16 mouse cellular contexts compared by ENCODE assay signal in the genomic region with DNA sequence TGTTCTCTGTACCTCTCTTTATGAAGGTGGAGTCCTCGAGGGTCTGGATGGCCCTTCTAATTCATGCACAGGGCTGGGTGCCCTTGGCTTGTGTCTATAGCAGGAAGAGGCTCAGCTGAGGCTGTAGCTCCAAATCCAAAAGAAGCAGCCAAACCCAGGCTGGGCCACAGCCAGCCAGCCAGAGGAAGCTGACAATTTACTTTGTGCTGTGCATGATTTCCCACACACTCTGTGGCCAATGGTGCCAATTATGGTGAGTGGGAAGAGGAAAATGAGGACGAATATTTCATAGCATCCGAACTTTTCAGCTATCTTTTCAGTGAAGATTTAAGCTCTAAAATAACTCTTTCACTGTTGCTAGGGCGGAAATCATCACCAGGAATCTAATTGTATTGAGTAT. TPM values are rescaled to one million over a fixed set of nuclear protein-coding genes. Genes with fewer than 3 reads are reported as not detected.
DNase-seq lines count a peak whose midpoint lies in the region; ATAC-seq and TF ChIP-seq lines count a peak whose summit lies in the region.
"Had no signal": no experiment of that assay in that cellular context is flagged by ENCODE, and none has a peak within 500 bp of the region (broad histone marks: within the 10 kb centered on the region; RNA-seq: fewer than 3 reads in every experiment).

No protein-coding gene starts in this region.

- no peak overlapping the region for H3K27ac ChIP-seq in forebrain, postnatal 0 days (ENCODE audit: low read depth, low read length)
- H3K27ac ChIP-seq in forebrain, embryonic 12.5 days, result no peak overlapping the region
- H3K27ac ChIP-seq in midbrain, embryonic 14.5 days (replicated peaks; ENCODE audit: low read depth, low read length), result no peak overlapping the region
- H3K27ac ChIP-seq: heart, embryonic 15.5 days; intestine, embryonic 15.5 days; midbrain, embryonic 12.5 days had no signal

- H3K27me3 ChIP-seq in forebrain, postnatal 0 days (ENCODE audit: insufficient read depth, low read length), result no peaks in the 10 kb centered on the region
- no peaks in the 10 kb centered on the region for H3K27me3 ChIP-seq in forebrain, embryonic 12.5 days
- no peaks in the 10 kb centered on the region for H3K27me3 ChIP-seq in midbrain, embryonic 14.5 days (ENCODE audit: control insufficient read depth, insufficient read depth, low read length)
- H3K27me3 ChIP-seq: heart, embryonic 15.5 days; intestine, embryonic 15.5 days; midbrain, embryonic 12.5 days; Patski had no signal

- ATAC-seq in forebrain, postnatal 0 days, result peak; percentile 16; the same call in 1 of the 2 replicates
- no peak for ATAC-seq in forebrain, embryonic 12.5 days (ENCODE audit: low FRiP score)
- no peak for ATAC-seq in midbrain, embryonic 14.5 days (ENCODE audit: low FRiP score, low TSS enrichment)
- ATAC-seq: intestine, embryonic 15.5 days; liver, postnatal 0 days; Patski had no signal

- H3K9ac ChIP-seq in forebrain, postnatal 0 days, result no peak overlapping the region
- no peak overlapping the region for H3K9ac ChIP-seq in forebrain, embryonic 12.5 days
- no peak overlapping the region for H3K9ac ChIP-seq in midbrain, embryonic 14.5 days (replicated peaks; ENCODE audit: low read length)
- H3K9ac ChIP-seq: heart, embryonic 15.5 days; intestine, embryonic 15.5 days; liver, postnatal 0 days; midbrain, embryonic 12.5 days had no signal

- WGBS in forebrain, postnatal 0 days, result 54% methylated on average over 4 of the region's 4 CpGs
- 83% methylated on average over 4 of the region's 4 CpGs for WGBS in forebrain, embryonic 12.5 days
- 82% methylated on average over 4 of the region's 4 CpGs for WGBS in midbrain, embryonic 14.5 days

- H3K9me3 ChIP-seq in forebrain, postnatal 0 days (ENCODE audit: low read length), result no peaks in the 10 kb centered on the region
- no peaks in the 10 kb centered on the region for H3K9me3 ChIP-seq in forebrain, embryonic 12.5 days
- peaks cover 3% of the 10 kb centered on the region; the same call in 1 of the 2 replicates for H3K9me3 ChIP-seq in midbrain, embryonic 14.5 days (ENCODE audit: control insufficient read depth, low read length)
- H3K9me3 ChIP-seq: heart, embryonic 15.5 days had no signal

- no peak overlapping the region for H3K4me2 ChIP-seq in forebrain, postnatal 0 days (ENCODE audit: low read depth)
- no peak overlapping the region for H3K4me2 ChIP-seq in forebrain, embryonic 12.5 days
- H3K4me2 ChIP-seq in midbrain, embryonic 14.5 days (ENCODE audit: low read length), result no peak overlapping the region
- H3K4me2 ChIP-seq: heart, embryonic 15.5 days; intestine, embryonic 15.5 days; midbrain, embryonic 12.5 days had no signal

- H3K4me3 ChIP-seq in forebrain, postnatal 0 days (ENCODE audit: low read depth, low read length), result no peak overlapping the region
- no peak overlapping the region for H3K4me3 ChIP-seq in forebrain, embryonic 12.5 days (replicated peaks)
- H3K4me3 ChIP-seq in midbrain, embryonic 14.5 days (replicated peaks; ENCODE audit: low read depth, low read length), result no peak overlapping the region
- H3K4me3 ChIP-seq: heart, embryonic 15.5 days; intestine, embryonic 15.5 days; midbrain, embryonic 12.5 days had no signal

- DNase-seq in forebrain, postnatal 0 days, result peak; percentile 81
- DNase-seq in Muller cell, postnatal 12 days (ENCODE audit: inconsistent ontology term), result peak; percentile 61
- peak; percentile 84 to 90 for DNase-seq in layer of hippocampus, adult 18-20 months (ENCODE audit: low spot score in 2 of 2)
- peak; percentile 26 for DNase-seq in lung, postnatal 25 days (ENCODE audit: low spot score)
- no peak for DNase-seq in embryo, embryonic 11 days
- no peak for DNase-seq in adrenal gland, postnatal 36 days
- DNase-seq in midbrain, embryonic 14.5 days, result no peak
- DNase-seq: adrenal gland, postnatal 25 days; cerebellum, postnatal 36 days; liver, postnatal 0 days; thymus, postnatal 14 days had no signal

- H3K36me3 ChIP-seq in forebrain, postnatal 0 days (ENCODE audit: insufficient read depth), result no peaks in the 10 kb centered on the region
- H3K36me3 ChIP-seq in forebrain, embryonic 12.5 days (replicated peaks), result no peaks in the 10 kb centered on the region
- no peaks in the 10 kb centered on the region for H3K36me3 ChIP-seq in midbrain, embryonic 14.5 days (ENCODE audit: control insufficient read depth, insufficient read depth, low read length)
- H3K36me3 ChIP-seq: heart, embryonic 15.5 days; intestine, embryonic 15.5 days; midbrain, embryonic 12.5 days had no signal

- TF ChIP-seq CTCF in forebrain, postnatal 0 days (IDR thresholded peaks at IDR 0.05; ENCODE audit: low read depth), result no peak

- H3K4me1 ChIP-seq in forebrain, postnatal 0 days (ENCODE audit: insufficient read depth), result peaks cover 10% of the 10 kb centered on the region
- peaks cover 12% of the 10 kb centered on the region; the same call in 1 of the 2 replicates for H3K4me1 ChIP-seq in forebrain, embryonic 12.5 days
- peaks cover 10% of the 10 kb centered on the region for H3K4me1 ChIP-seq in midbrain, embryonic 14.5 days (ENCODE audit: control insufficient read depth, insufficient read depth, low read length)
- H3K4me1 ChIP-seq: heart, embryonic 15.5 days; intestine, embryonic 15.5 days had no signal

RNA-seq across cellular contexts. Expression of a gene that starts 21.2 kb away (rescaled TPM):
- 143 and 212 TPM in 2 replicates for total RNA-seq in forebrain, postnatal 0 days (2014; rRNA removed)
- 132 and 175 TPM in 2 replicates for polyA plus RNA-seq in forebrain, postnatal 0 days (2015; fragmentation: Nextera tagmentation; extraction: Ambion mirVana)
- polyA plus RNA-seq in forebrain, embryonic 12.5 days (2016; fragmentation: Nextera tagmentation; extraction: Ambion mirVana), result 117 and 131 TPM in 2 replicates
- 100 to 1,000 TPM; 354 to 376 TPM for total RNA-seq in layer of hippocampus, adult 18-20 months (2021)
- 100 to 1,000 TPM; 117 to 215 TPM for total RNA-seq in adrenal gland, postnatal 36 days (2021)
- polyA plus RNA-seq in midbrain, embryonic 14.5 days (2014; fragmentation: Nextera tagmentation; extraction: Ambion mirVana), result 183 and 222 TPM in 2 replicates

Comparison
In these comparisons a context has a peak if more than half of its experiments do, and no peak if none do; other contexts are left out.
1. DNase-seq: peak in forebrain, postnatal 0 days (single experiment), Muller cell, postnatal 12 days (single experiment), layer of hippocampus, adult 18-20 months (2 of 2) and lung, postnatal 25 days (single experiment); none in embryo, embryonic 11 days (single experiment), adrenal gland, postnatal 36 days (0 of 2) and midbrain, embryonic 14.5 days (single experiment).